Mouse (Mus musculus): ENCODE results near the gene Tln1.
"Not testable (repeated sequence)": the region's sequence is repeated elsewhere in the genome, so short reads cannot be mapped to it uniquely, and the experiment has no call there.

Gene Tln1

DNA sequence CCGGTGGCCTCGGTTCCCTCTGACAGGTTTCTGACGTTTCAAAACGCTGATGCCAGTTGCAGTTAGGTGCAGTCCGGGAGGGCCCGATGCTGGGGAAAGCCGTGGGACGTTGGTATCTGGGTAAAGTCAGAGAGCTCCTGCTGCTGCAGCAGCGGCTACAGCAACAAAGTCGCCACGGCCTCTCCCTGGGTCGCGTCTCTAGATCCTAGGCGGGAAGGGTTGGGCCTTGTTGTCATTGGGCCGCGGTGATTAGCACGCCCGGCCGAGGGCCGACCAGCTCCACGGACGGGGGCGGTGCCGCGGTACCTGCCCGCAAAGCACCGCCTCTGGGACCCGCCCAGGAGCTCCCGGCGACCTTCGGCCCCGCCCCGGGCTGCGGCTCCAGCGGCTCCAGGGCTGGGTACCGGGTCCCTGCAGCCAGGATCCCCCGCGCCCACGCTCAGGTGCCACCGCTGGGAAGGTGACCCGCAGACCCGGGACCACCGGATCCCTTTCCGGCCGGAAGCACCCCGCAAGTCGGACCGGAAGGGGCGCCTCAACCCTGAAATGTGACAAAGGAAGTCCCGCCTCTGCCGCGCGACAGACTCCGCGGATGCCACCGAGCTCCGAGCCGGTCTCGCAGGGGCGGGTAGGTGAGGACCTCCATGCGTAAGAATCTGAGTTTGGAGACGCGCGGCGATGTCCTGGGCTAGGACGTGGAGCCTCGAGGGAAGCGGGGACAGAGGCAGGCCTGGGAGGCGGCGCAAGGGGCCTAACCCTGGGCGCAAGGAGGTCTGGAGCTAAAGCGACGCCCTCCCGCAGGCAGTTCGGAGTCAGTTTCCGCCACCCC lies 16.1 kb upstream of the Tln1 start, which contains the start of the genes Rgp1 and Gba2:
TSS of gene Rgp1 (plus strand) at position 340 of the 829 bp plus-strand sequence.
TSS of gene Gba2 (minus strand) at position 498 of the 829 bp plus-strand sequence.
- DNase-seq (ENCODE audit: low read depth, low spot score) = peak; percentile 81

DNA sequence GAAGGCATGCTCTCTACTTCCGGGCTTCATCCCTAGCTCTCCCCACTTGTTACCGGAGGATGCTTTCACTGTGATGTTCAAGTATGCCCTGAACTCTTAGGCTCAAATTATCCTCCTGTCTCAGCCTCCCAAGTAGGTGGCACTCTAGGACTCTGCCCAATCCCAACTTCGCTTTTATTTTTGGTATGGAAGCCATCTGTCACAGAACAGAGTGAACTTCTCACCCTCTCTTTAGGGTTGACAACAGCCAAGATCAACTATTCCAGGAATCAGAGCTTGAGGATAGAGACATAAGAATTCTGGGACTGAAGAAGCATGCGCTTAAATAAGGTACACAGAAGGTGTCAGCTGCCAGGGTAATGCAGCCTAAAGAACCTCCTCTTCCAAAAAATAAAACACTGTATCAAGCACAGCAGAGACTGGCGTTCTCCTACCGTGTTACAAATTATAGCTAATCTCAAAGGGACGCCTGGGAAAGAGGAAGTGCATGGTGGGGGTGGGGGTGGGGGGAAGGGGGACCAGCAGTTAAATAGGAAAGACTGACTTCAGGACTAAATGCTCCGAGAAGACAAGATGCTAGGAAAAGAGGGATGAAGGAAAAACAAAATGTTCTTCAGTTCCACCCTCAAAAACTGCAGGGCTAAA lies 14.9 kb upstream of the Tln1 start:
- DNase-seq (ENCODE audit: low read depth, low spot score) = no peak

DNA sequence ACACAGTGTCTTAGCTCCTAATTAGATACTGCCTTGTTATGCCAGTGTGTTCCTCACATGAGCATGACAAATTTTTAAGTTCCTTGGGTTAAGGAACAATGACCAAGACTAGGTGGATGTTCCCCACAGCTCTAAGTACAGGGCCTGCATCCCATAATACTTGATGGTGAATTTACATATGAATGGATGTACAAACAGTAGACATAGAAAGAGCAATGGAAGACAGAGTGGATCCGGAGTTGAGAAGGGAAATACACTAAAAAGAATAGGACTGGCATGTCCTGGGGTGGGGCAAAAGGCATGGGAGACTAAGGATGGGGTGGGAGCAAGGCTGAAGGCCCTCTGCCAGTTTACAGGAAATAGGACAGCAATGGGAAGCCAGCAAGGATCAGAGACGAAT lies 12.9 kb upstream of the Tln1 start:
- DNase-seq (ENCODE audit: low read depth, low spot score) = no peak

DNA sequence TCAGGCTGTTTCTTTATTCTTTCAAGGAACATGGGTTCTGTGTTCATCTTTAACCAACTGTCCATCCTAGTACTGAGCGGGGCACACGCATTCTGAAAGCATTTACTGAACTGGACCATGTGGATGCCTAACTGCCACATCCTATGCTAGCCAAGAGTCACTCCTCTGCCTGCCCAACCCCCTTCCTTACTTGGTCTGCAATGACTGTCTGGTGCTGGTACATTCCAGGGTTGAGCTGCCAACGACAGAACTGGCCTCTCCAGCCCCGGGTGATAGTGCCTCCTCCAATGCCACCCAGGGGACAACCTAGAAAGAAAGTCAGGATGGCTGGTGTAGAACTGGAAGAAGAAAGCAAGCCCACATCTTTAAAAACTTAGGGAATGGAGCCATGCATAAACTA lies 11.1 kb upstream of the Tln1 start:
- DNase-seq (ENCODE audit: low read depth, low spot score) = no peak

DNA sequence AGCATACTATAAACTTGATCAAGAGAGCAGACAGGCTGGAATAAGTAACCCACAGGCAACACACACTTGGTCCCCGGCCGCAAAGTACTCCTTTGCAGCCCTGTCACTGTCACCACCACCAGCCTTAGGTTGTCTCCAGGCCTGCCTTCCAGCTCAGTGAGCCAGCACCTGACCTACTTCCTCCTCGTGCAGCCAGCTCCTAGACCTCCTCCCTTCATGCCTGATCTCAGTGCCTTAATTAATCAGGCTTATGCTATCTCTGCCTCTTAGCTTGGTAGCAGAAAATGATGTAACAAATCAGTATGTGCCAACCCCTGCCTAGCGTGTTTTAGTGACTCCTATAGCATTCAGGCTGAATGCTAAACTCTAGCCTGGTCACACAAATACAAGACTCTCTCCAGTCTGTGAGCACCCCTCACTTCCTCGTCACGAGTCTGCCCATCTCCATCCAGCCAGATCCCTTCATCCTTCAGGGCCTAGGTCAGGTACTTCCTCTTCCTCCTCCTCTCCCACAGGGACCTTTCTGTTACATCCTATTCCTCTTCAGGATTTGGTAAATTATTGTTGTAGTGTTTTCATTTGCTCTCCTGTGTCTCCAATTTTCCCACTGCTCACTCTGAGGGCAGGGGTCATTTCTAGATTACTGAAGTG lies 9.0 kb upstream of the Tln1 start:
- no peak for DNase-seq (ENCODE audit: low read depth, low spot score)

DNA sequence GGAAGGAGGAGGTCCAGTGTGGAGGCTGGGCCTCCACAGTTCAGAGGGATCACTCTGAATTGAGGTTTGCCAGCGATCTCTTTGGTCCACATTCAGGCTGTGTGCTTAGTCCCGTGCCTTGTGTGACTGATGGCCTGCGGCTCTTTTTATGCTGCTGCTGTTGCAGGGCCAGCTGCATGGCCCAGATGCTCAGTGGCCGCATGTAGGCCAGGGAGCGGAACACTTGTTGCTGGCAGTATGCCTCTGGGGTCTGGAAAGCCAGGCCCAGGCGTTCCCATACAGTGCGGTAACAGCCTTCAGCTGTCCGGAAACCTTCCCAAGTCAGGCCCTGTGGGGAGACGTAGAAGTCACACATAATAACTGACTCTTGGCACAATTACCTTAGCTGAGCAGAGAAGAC lies 4.6 kb upstream of the Tln1 start:
- DNase-seq (ENCODE audit: low read depth, low spot score) = no peak

DNA sequence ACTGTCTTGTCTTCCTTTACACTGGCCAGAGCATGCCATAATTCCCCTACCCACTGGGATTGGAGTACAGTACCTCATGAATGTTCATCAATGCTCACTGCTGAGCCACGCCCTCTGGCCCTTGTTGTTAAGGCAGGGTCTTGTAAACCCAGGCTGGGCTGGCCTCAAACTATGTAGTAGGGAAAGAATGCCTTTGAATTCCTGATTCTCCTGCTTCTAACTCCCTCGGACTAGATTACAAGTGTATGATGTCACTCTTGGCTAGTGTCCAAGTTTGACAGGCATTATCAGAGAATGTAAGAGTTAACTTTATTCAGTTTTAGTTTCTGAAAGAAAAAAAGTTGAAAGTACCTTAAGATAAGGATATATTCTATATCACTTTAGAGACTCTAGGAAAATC lies 1.7 kb upstream of the Tln1 start:
- DNase-seq (ENCODE audit: low read depth, low spot score) = no peak

DNA sequence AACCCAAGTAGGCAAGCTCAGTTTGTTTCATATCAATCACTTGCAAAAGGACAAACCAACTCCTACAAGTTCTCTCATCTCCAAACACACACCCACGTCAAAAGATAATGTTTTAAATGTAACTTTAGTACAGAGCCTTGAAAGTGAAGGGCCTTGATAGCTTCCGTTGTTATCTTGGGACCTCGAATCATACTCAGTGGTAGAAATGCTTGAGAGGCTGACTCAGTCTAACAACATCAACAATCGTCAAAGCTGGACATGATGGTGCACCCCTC lies 1.0 kb upstream of the Tln1 start:
- no peak for DNase-seq (ENCODE audit: low read depth, low spot score)

DNA sequence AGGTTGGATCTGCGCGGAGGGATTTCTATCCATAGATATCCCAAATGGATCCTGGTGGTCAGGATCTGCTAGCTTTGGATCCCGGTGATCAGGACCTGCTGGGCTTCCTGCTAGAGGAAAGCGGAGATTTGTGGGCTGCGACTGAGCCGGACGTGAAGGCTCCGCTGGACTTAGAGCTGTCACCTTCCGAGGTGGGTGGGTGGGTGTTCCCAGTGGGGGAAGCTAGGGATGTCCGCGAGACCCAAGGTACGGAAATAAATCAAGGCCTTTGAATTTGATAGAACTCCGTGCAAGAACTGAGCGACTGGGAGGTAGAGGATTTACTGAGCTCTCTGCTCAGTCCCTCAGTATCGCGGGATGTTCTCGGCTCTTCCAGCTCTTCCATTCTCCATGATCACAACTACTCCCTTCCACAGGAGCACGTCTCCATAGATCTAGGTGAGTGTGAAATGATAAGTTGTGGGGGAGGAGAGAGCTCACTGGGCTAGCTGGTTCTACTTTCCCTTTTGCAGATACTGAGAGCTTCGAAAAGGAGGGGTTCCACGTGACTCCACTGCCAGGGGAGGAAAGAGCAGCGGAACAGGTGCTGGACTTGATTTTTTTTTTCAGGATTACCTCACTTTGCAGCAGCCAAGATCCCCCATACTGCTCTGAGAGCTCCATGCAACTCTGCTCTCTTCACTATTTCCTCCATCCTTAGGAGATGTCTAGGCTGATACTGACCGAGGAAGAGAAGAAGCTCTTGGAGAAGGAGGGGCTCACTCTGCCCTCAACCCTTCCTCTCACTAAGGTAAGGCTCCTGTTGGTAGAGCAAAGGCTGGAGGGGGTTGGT lies 494 bp upstream of the Tln1 start:
- DNase-seq (ENCODE audit: low read depth, low spot score) = no peak

DNA sequence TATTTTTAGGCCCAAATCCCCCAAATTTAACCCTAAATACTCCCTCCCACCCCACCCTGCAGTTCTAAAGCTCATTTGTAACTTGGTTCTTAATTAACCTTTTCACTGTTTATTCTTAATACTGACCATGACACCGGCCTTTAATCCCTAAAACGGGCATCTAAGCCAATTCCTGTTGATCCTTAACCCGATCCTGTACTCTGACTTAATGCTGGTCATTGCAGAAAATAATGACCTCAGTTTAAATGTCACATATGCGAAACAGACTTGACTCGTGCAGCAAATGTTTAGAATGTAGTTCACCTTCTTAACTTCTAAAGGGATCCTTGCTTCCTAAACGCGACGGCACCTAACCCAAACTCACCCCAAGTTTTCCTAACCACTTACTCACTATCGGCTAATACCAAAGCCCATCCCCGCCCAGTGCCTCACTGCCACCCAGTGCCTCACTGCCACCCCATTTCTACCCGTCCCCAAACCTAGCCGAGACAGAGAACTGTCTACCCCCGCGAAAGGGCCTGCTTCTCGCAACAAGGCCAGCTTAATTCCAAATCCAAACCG lies 975 bp downstream of the Tln1 start:
- no peak for DNase-seq (ENCODE audit: low read depth, low spot score)

DNA sequence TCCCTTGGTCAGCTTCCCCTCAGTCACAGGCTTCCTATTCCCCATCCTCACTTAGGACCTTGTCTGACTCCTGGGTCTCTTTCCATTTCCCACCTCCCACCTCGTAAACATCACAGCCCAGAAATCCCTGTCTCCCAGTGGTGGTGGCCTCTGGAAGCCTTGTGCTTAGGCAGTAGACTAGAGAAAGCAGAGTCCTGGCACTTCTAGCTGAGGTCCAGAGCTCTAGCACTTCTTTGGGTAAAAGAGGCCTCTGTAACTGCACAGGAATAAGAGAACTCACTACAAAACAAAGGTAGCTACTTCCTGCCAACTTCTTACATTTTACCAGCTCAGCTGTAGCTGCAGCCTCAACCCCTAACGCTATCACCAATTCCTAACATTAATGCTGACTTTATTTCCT lies 1.5 kb downstream of the Tln1 start:
- no peak for DNase-seq (ENCODE audit: low read depth, low spot score)

DNA sequence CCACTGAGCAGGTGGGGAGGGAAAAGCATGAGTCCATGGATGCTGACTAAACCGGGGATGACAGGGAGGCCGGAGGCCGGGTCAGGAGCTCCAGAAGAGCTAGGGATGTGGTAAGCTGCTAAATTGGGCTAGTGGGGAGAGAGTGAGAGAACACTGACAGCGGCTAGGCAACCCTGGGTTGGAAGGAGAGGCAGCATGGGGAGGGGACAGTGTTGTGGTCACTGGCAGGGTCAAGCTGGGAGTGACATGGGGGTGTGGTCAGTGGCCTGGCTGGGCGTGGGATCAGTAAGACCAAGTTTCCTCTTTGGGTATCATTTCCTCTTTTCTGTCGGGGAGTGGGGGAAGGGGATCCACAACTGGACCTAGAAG lies 2.3 kb downstream of the Tln1 start:
- DNase-seq (ENCODE audit: low read depth, low spot score) = no peak

DNA sequence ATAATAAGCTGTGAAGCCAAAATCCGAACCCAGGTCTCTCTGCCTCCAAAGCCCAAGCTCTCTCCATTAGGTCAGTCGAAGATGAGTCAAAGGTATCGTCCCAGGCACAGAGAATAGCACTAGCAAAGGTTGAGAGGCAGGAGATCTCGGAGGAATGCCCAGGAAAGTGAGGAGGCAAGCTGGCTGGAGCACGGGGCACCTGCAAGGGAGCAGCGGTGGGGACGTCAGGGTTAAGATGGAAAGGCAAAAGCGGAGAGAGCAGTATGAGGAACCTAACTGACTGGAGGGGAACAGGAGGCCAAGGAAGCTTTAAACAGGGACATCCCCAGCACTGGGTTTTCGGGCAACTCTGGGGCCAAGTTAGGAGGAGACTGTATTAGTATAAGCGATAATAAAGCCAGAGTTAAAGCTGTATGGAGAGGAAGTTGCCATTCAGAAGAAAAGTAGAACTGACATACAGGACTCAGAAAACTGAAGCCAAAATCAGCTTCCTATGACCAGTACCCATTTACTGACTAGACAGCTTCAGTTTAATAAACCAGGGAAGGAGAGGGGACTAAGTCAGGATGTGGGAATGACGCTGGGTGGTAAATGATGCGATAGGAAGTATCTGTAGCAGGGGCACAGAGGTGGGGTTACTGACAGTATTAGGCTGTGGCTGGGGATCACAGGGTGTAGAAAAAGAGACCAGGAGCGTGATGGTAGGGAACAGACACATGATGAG lies 2.8 kb downstream of the Tln1 start:
- no peak for DNase-seq (ENCODE audit: low read depth, low spot score)

DNA sequence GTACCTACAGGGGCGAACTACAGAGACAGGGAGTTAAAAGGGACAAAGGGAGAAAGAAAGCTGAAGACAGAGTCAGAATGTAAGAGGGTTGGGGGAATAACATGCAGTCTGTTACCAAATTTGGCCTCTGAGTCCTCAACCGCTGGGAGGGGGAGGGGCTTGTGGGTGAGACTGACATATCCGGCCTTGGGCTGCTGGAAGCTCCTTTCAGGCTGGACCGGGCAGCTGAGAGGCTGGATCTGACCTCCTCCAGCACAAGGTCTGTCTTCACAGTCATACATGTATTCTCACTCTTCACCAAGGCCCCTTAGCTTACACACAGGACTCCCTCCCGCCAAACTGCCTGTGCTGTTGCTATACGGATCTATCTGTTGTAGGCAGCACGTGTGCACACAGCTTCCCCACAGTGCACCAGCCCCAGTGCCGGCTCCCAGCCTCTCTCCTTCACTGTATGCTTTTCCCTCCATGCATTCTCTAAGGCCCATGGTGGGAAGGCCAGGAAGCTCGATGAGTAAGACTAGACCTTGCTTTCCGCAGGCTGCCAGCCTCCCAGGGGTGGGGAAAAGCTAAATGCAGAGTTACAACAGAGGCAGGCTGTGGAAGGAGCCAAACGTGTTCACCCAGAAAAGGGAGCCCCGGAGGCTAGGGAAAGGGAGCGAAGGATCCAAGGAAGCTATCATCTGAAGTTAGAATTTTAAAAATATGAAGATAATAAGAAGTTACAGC lies 3.7 kb downstream of the Tln1 start:
- DNase-seq (ENCODE audit: low read depth, low spot score) = no peak

DNA sequence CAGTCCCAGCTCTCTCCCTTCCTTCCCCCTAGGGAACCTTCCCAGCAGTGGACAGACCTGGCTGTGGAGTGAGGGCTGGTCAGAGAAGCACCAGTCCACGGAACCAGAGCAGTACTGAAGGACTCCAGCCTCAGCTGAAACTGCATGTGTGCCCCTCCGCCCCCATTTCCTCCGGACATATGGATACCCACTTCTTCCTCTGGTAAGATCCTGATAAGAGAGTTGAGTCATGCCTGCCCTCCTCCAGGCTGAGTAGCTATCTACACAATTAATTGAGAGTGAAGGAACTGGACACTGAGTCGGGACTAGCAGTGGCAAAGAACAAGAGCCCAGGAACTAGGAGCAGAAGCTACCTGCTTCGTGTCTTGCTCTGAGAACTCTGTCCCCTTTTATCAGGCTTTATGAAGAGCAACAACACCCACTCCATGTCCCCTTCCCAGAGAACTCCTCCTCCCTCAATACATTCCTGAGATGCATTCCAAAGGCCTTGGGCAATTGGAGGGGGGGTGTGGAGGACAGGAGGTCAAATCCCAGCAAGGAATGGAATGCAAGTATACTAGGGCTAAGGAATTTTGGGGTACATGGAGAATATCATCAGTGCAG lies 4.4 kb downstream of the Tln1 start:
- no peak for DNase-seq (ENCODE audit: low read depth, low spot score)

DNA sequence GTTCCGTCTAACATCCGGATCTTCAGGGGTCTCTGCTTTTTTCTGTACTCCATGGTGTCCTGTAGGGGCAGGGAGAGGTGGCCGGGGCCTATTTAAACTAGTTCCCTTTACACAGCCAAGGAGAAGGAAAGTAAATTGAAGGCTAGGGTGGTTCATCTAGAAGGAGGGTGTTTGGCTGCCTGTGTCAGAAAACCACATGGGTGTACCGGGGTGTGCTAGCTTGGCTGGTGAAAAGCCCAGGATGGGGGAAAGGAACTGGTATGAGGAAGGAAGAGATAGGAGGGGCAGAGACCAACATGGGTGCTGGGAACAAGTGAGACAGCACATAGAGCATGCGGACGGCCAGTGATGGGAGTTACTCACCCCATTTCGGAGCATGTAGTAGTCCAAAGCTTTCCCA lies 6.6 kb downstream of the Tln1 start:
- no peak for DNase-seq (ENCODE audit: low read depth, low spot score)

DNA sequence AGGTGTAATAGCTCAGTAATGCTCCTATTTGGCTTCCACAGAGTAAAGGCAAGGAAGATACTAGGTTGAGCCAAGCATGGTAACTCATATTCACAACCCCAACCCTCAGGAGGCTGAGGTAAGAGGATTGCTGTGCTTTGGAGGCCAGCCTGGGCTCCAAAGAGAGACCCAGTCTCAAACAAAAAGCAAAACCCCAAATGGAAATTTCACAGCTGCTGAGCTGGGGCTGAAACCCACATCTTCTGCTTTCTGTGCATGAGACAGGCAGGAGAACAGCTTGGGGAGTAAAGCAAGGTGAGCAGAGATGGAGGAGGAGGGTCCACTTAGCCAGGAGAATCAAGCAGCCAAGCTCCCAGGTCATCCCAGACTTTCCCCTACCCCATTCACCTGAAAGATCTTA lies 8.6 kb downstream of the Tln1 start:
- DNase-seq (ENCODE audit: low read depth, low spot score) = no peak

DNA sequence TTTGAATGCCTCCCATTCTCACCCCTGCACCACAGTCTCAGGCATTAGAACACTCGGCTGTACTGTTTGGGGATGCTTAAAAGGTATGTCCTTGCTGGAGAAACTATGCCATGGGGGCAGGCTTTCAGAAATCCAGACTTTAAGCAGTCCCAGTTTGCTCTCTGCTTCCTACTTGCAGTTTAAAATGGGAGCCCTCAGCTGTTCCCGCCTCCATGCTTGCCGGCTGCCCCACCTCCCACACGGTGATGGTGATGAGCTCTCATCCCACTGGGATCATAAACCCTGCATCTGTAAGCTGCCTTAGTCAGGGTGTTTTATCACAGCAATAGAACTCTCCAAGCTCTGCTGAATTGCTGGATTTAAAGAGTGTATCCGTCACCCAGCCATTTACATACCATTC lies 10.1 kb downstream of the Tln1 start:
- DNase-seq (ENCODE audit: low read depth, low spot score) = no peak

DNA sequence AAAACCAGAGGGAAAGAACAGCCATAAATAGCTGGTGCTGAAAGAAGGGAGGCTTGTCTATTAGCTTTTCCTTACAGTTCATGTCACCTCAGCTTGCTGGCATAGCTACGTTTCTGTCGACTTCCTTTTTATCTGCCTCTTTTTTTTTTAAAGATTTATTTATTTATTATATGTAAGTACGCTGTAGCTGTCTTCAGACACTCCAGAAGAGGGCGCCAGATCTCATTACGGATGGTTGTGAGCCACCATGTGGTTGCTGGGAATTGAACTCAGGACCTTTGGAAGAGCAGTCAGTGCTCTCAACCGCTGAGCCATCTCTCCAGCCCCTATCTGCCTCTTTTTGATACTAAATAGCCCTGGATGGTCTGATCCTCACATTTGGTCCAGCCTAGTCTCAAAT lies 10.6 kb downstream of the Tln1 start:
- not testable (repeated sequence) for DNase-seq (ENCODE audit: low read depth, low spot score)

DNA sequence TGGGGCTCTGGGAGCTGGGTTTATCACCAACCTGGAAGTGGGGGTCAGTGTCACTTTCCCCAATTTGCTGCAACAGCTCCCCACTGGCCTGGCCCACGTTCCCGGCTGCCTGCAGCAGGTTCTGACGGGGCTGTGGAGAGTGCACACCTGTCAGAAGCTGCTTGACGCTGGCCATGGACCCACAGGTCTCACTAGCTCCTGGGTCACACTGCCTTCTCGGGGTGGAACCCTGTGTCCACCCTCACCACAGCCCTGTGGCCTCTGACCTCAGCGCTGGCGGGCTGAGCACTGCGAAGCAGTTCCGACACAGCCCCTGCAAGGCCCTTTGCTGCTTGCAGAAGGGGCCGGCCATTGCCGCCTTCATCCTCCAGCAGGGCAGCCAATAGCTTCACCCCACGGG lies 13.4 kb downstream of the Tln1 start:
- DNase-seq (ENCODE audit: low read depth, low spot score) = no peak

Measured in c-Kit-negative CD71-positive TER-119-positive erythroid progenitor cells, embryonic 14.5 days (primary cell).